Mouse (Mus musculus): ENCODE results near the gene Gpd2. TPM values are rescaled to one million over a fixed set of nuclear protein-coding genes. Genes with fewer than 3 reads are reported as not detected.

Gene Gpd2
- total RNA-seq, 1 experiment, result 56.2 TPM

- H3K9me3 ChIP-seq (ENCODE audit: control insufficient read depth, insufficient read depth, low read depth, low read length), result no peaks in the 10 kb centered on the region
- peaks cover 0 to 8% of the 10 kb centered on the region in 2 experiments; a peak in 2 of 4 replicates for H3K4me1 ChIP-seq (ENCODE audit: control insufficient read depth in 2 of 2, insufficient read depth in 2 of 2, low read length in 2 of 2, poor library complexity in 1 of 2)
- H3K27ac ChIP-seq (ENCODE audit: insufficient read depth, low read depth, low read length, poor library complexity, severe bottlenecking), result no peak overlapping the region
- no peak overlapping the region for H3K4me3 ChIP-seq (ENCODE audit: insufficient read depth in 1 of 2, low read depth in 1 of 2, low read length in 2 of 2, poor library complexity in 1 of 2, severe bottlenecking in 1 of 2)
- no peaks in the 10 kb centered on the region for H3K36me3 ChIP-seq (ENCODE audit: control insufficient read depth, insufficient read depth, low read length, poor library complexity, severe bottlenecking)
- no peak overlapping the region for H3K9ac ChIP-seq (ENCODE audit: insufficient read depth, low read depth, low read length, poor library complexity, severe bottlenecking)
- no peak for TF ChIP-seq HCFC1 (IDR thresholded peaks at IDR 0.05; ENCODE audit: borderline replicate concordance, insufficient read depth, low read length)
- no peak for TF ChIP-seq ZNF384 (IDR thresholded peaks at IDR 0.05; ENCODE audit: low read depth, low read length)
- no peak for TF ChIP-seq ZC3H11A (IDR thresholded peaks at IDR 0.05; ENCODE audit: borderline replicate concordance, low read depth, low read length)
- TF ChIP-seq MAFK (IDR thresholded peaks at IDR 0.05; ENCODE audit: insufficient read depth, low read depth, low read length), result no peak
- TF ChIP-seq CHD2 (IDR thresholded peaks at IDR 0.05; ENCODE audit: low read depth, low read length), result no peak
- DNase-seq (ENCODE audit: low read depth, low spot score), result no peak
- in situ Hi-C loops (cut with MboI; ENCODE audit: low sequenced_read_pairs in 2 of 2, unreplicated experiment in 2 of 2), result no loop called here
These were observed 31.4 kb downstream of the Gpd2 start for GRCm38 (mm10) chr2:57268839-57269238.

DNA sequence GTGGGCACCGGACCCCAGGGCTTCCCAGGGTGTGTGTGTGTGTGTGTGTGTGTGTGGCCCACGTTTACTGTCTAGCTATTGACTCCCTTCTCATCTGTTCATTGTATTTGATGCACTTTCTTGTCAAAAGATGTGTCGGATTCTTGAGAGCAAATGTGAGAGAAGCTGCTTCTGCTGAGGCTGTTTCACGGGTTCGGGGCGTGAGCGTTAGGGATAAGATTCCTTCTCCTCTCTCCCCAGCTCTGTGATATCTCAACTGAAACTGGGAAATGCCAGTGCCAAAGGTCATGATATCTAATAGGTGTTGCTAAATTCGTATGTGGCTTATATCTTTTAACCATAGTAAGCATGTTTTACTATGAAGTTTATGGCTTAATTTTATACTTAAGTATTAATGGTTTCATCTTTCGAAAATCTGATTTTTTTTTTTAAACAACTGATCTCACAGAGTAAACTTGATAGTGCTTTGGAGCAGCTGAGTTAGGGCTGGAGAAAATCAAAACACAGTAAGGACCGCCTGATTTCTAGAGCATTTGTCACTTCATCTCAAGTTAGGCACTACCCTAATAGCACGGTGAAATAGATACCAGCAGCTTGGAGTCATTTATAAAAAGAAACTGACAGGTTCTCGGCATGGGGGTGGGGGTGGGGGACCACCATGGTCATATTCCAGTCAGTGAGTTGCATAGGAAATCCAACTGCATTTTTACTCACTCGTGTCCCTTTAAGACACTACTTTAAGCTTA lies 32.4 kb downstream of the Gpd2 start:
- TF ChIP-seq ZC3H11A (IDR thresholded peaks at IDR 0.05; ENCODE audit: borderline replicate concordance, low read depth, low read length) (no peak), ZNF384 (IDR thresholded peaks at IDR 0.05; ENCODE audit: low read depth, low read length) (no peak), MAFK (IDR thresholded peaks at IDR 0.05; ENCODE audit: insufficient read depth, low read depth, low read length) (no peak), CHD2 (IDR thresholded peaks at IDR 0.05; ENCODE audit: low read depth, low read length) (no peak), HCFC1 (IDR thresholded peaks at IDR 0.05; ENCODE audit: borderline replicate concordance, insufficient read depth, low read length) (no peak)
- no peaks in the 10 kb centered on the region for H3K9me3 ChIP-seq (ENCODE audit: control insufficient read depth, insufficient read depth, low read depth, low read length)
- in situ Hi-C loops (cut with MboI; ENCODE audit: low sequenced_read_pairs in 2 of 2, unreplicated experiment in 2 of 2), result no loop called here

DNA sequence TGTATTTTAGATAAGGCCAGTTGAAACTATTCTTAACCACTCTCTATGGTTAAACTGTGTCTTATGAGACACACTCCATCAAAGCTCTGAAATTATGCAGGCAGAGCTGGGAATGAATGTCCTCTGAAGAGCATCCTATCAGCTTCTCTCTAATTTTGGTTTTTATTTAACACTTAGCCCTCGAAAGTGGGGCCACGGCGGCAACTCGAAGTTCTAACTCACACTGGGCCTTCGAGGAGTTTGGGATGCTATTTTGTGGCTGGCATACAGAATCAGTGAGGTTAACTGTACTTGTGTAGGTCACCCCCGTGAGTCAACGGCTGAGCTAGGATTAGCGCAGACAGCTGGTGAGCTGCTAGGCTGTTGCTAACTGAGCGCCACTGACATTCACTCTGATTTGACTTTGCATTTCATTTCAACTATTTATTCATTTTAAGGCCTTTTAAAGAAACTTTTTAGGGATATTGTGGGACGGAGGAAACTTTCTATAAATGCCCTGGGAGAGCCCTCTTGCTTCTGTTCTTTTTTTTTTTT lies 42.8 kb downstream of the Gpd2 start:
- no peaks in the 10 kb centered on the region for H3K9me3 ChIP-seq (ENCODE audit: control insufficient read depth, insufficient read depth, low read depth, low read length)
- TF ChIP-seq MAFK (IDR thresholded peaks at IDR 0.05; ENCODE audit: insufficient read depth, low read depth, low read length), result no peak
- TF ChIP-seq HCFC1 (IDR thresholded peaks at IDR 0.05; ENCODE audit: borderline replicate concordance, insufficient read depth, low read length), result no peak
- TF ChIP-seq ZNF384 (IDR thresholded peaks at IDR 0.05; ENCODE audit: low read depth, low read length), result no peak
- TF ChIP-seq CHD2 (IDR thresholded peaks at IDR 0.05; ENCODE audit: low read depth, low read length), result no peak
- TF ChIP-seq ZC3H11A (IDR thresholded peaks at IDR 0.05; ENCODE audit: borderline replicate concordance, low read depth, low read length), result no peak
- H3K36me3 ChIP-seq (ENCODE audit: control insufficient read depth, insufficient read depth, low read length, poor library complexity, severe bottlenecking), result no peaks in the 10 kb centered on the region; the same call in 1 of the 2 replicates
- in situ Hi-C loops (cut with MboI; ENCODE audit: low sequenced_read_pairs in 2 of 2, unreplicated experiment in 2 of 2), result no loop called here
- H3K4me1 ChIP-seq (ENCODE audit: control insufficient read depth in 2 of 2, insufficient read depth in 2 of 2, low read length in 2 of 2, poor library complexity in 1 of 2), result peaks cover 0 to 4% of the 10 kb centered on the region in 2 experiments; a peak in 2 of 4 replicates
- H3K27ac ChIP-seq (ENCODE audit: insufficient read depth, low read depth, low read length, poor library complexity, severe bottlenecking), result no peak overlapping the region
- H3K4me3 ChIP-seq (ENCODE audit: insufficient read depth in 1 of 2, low read depth in 1 of 2, low read length in 2 of 2, poor library complexity in 1 of 2, severe bottlenecking in 1 of 2), result no peak overlapping the region
- DNase-seq (ENCODE audit: low read depth, low spot score), result no peak
- no peak overlapping the region for H3K9ac ChIP-seq (ENCODE audit: insufficient read depth, low read depth, low read length, poor library complexity, severe bottlenecking)

More for the DNA sequence above, 32.4 kb downstream of the Gpd2 start:
- Histone ChIP-seq H3K9ac (ENCODE audit: insufficient read depth, low read depth, low read length, poor library complexity, severe bottlenecking) (no peak overlapping the region), H3K27ac (ENCODE audit: insufficient read depth, low read depth, low read length, poor library complexity, severe bottlenecking) (no peak overlapping the region), H3K4me3 (ENCODE audit: insufficient read depth in 1 of 2, low read depth in 1 of 2, low read length in 2 of 2, poor library complexity in 1 of 2, severe bottlenecking in 1 of 2) (no peak overlapping the region), H3K4me1 (ENCODE audit: control insufficient read depth in 2 of 2, insufficient read depth in 2 of 2, low read length in 2 of 2, poor library complexity in 1 of 2) (peaks cover 0 to 6% of the 10 kb centered on the region in 2 experiments; a peak in 2 of 4 replicates), H3K36me3 (ENCODE audit: control insufficient read depth, insufficient read depth, low read length, poor library complexity, severe bottlenecking) (no peaks in the 10 kb centered on the region)
- DNase-seq (ENCODE audit: low read depth, low spot score), result no peak

GRCm38 (mm10) chr2:57283791-57284190 lies 46.4 kb downstream of the Gpd2 start:
- Histone ChIP-seq H3K9me3 (ENCODE audit: control insufficient read depth, insufficient read depth, low read depth, low read length) (no peaks in the 10 kb centered on the region), H3K4me3 (ENCODE audit: insufficient read depth in 1 of 2, low read depth in 1 of 2, low read length in 2 of 2, poor library complexity in 1 of 2, severe bottlenecking in 1 of 2) (no peak overlapping the region), H3K27ac (ENCODE audit: insufficient read depth, low read depth, low read length, poor library complexity, severe bottlenecking) (no peak overlapping the region), H3K4me1 (ENCODE audit: control insufficient read depth in 2 of 2, insufficient read depth in 2 of 2, low read length in 2 of 2, poor library complexity in 1 of 2) (peaks cover 0 to 4% of the 10 kb centered on the region in 2 experiments; a peak in 2 of 4 replicates), H3K9ac (ENCODE audit: insufficient read depth, low read depth, low read length, poor library complexity, severe bottlenecking) (no peak overlapping the region), H3K36me3 (ENCODE audit: control insufficient read depth, insufficient read depth, low read length, poor library complexity, severe bottlenecking) (no peaks in the 10 kb centered on the region; the same call in 1 of the 2 replicates)
- DNase-seq (ENCODE audit: low read depth, low spot score), result no peak
- in situ Hi-C loops (cut with MboI; ENCODE audit: low sequenced_read_pairs in 2 of 2, unreplicated experiment in 2 of 2), result no loop called here
- TF ChIP-seq ZNF384 (IDR thresholded peaks at IDR 0.05; ENCODE audit: low read depth, low read length) (no peak), CHD2 (IDR thresholded peaks at IDR 0.05; ENCODE audit: low read depth, low read length) (no peak), HCFC1 (IDR thresholded peaks at IDR 0.05; ENCODE audit: borderline replicate concordance, insufficient read depth, low read length) (no peak)

Measured in ES-E14 (cell line).